Mouse (Mus musculus): ENCODE measurements around the gene Spock2. TPM values are rescaled to one million over a fixed set of nuclear protein-coding genes. Genes with fewer than 3 reads are reported as not detected.

Spock2 gene
- polyA plus RNA-seq, 1 experiment from 2014 or later: 42.8 TPM

- H3K27me3 ChIP-seq (replicated peaks; ENCODE audit: insufficient read depth, low read length): no peaks in the 10 kb centered on the region
- no peak overlapping the region for H3K4me3 ChIP-seq (ENCODE audit: low read depth, low read length)
- H3K4me1 ChIP-seq (ENCODE audit: insufficient read depth, low read depth, low read length): no peaks in the 10 kb centered on the region
- H3K9me3 ChIP-seq (ENCODE audit: low read length): no peaks in the 10 kb centered on the region
- 81% methylated on average over 1 of the region's 1 CpGs for WGBS
- no peak overlapping the region for H3K27ac ChIP-seq (ENCODE audit: low read length)
- no peak for TF ChIP-seq EP300 (IDR thresholded peaks at IDR 0.05)
- TF ChIP-seq CTCF (IDR thresholded peaks at IDR 0.05): no peak
- no peak for ATAC-seq
- no peaks in the 10 kb centered on the region for H3K36me3 ChIP-seq (ENCODE audit: insufficient read depth, low read length)
- no peak overlapping the region for H3K9ac ChIP-seq (replicated peaks; ENCODE audit: low read depth)
- H3K4me2 ChIP-seq (replicated peaks; ENCODE audit: low read depth, low read length): no peak overlapping the region
- DNase-seq (ENCODE audit: low spot score): no peak
Observed at GRCm38 (mm10) chr10:60164869-60165268, 58.9 kb downstream of the Spock2 start.

- Histone ChIP-seq H3K27me3 (replicated peaks; ENCODE audit: insufficient read depth, low read length) (no peaks in the 10 kb centered on the region), H3K4me1 (ENCODE audit: insufficient read depth, low read depth, low read length) (no peaks in the 10 kb centered on the region), H3K9ac (replicated peaks; ENCODE audit: low read depth) (no peak overlapping the region), H3K4me3 (ENCODE audit: low read depth, low read length) (no peak overlapping the region), H3K9me3 (ENCODE audit: low read length) (no peaks in the 10 kb centered on the region), H3K36me3 (ENCODE audit: insufficient read depth, low read length) (no peaks in the 10 kb centered on the region), H3K27ac (ENCODE audit: low read length) (no peak overlapping the region), H3K4me2 (replicated peaks; ENCODE audit: low read depth, low read length) (no peak overlapping the region)
- no peak for DNase-seq (ENCODE audit: low spot score)
- TF ChIP-seq CTCF (IDR thresholded peaks at IDR 0.05): no peak
- WGBS: 29% methylated on average over 3 of the region's 3 CpGs
- ATAC-seq: no peak
Observed at GRCm38 (mm10) chr10:60166068-60166467, 60.0 kb downstream of the Spock2 start.

- DNase-seq (ENCODE audit: low spot score) (no peak), ATAC-seq (no peak)
- no peak overlapping the region for H3K4me2 ChIP-seq (replicated peaks; ENCODE audit: low read depth, low read length)
- H3K27ac ChIP-seq (ENCODE audit: low read length): no peak overlapping the region
- WGBS: 58% methylated on average over 2 of the region's 2 CpGs
- no peak overlapping the region for H3K4me3 ChIP-seq (ENCODE audit: low read depth, low read length)
- H3K9ac ChIP-seq (replicated peaks; ENCODE audit: low read depth): no peak overlapping the region
- no peaks in the 10 kb centered on the region for H3K27me3 ChIP-seq (replicated peaks; ENCODE audit: insufficient read depth, low read length)
- no peaks in the 10 kb centered on the region for H3K4me1 ChIP-seq (ENCODE audit: insufficient read depth, low read depth, low read length)
- H3K9me3 ChIP-seq (ENCODE audit: low read length): no peaks in the 10 kb centered on the region
- TF ChIP-seq CTCF (IDR thresholded peaks at IDR 0.05): no peak
- TF ChIP-seq EP300 (IDR thresholded peaks at IDR 0.05): no peak
- H3K36me3 ChIP-seq (ENCODE audit: insufficient read depth, low read length): no peaks in the 10 kb centered on the region
Observed at GRCm38 (mm10) chr10:60168306-60168705, 62.3 kb downstream of the Spock2 start.

GRCm38 (mm10) chr10:60168960-60169359 lies 62.9 kb downstream of the Spock2 start:
- Histone ChIP-seq H3K27me3 (replicated peaks; ENCODE audit: insufficient read depth, low read length) (no peaks in the 10 kb centered on the region), H3K27ac (ENCODE audit: low read length) (no peak overlapping the region), H3K36me3 (ENCODE audit: insufficient read depth, low read length) (no peaks in the 10 kb centered on the region), H3K4me3 (ENCODE audit: low read depth, low read length) (no peak overlapping the region), H3K9me3 (ENCODE audit: low read length) (no peaks in the 10 kb centered on the region), H3K4me1 (ENCODE audit: insufficient read depth, low read depth, low read length) (no peaks in the 10 kb centered on the region), H3K4me2 (replicated peaks; ENCODE audit: low read depth, low read length) (no peak overlapping the region), H3K9ac (replicated peaks; ENCODE audit: low read depth) (no peak overlapping the region)
- DNase-seq (ENCODE audit: low spot score) (no peak), ATAC-seq (no peak)
- WGBS: 54% methylated on average over 3 of the region's 3 CpGs
- no peak for TF ChIP-seq EP300 (IDR thresholded peaks at IDR 0.05)
- TF ChIP-seq CTCF (IDR thresholded peaks at IDR 0.05): no peak

GRCm38 (mm10) chr10:60170326-60171089 lies 64.5 kb downstream of the Spock2 start:
- no peak overlapping the region for H3K9ac ChIP-seq (replicated peaks; ENCODE audit: low read depth)
- H3K4me2 ChIP-seq (replicated peaks; ENCODE audit: low read depth, low read length): no peak overlapping the region
- H3K9me3 ChIP-seq (ENCODE audit: low read length): no peaks in the 10 kb centered on the region
- ATAC-seq (no peak), DNase-seq (ENCODE audit: low spot score) (no peak)
- no peaks in the 10 kb centered on the region for H3K36me3 ChIP-seq (ENCODE audit: insufficient read depth, low read length)
- no peak overlapping the region for H3K27ac ChIP-seq (ENCODE audit: low read length)
- 72% methylated on average over 10 of the region's 10 CpGs for whole genome bisulfite sequencing
- TF ChIP-seq EP300 (IDR thresholded peaks at IDR 0.05) (no peak), CTCF (IDR thresholded peaks at IDR 0.05) (no peak)
- no peaks in the 10 kb centered on the region for H3K27me3 ChIP-seq (replicated peaks; ENCODE audit: insufficient read depth, low read length)
- H3K4me1 ChIP-seq (ENCODE audit: insufficient read depth, low read depth, low read length): no peaks in the 10 kb centered on the region
- no peak overlapping the region for H3K4me3 ChIP-seq (ENCODE audit: low read depth, low read length)

GRCm38 (mm10) chr10:60171368-60171767 lies 65.3 kb downstream of the Spock2 start:
- H3K27ac ChIP-seq (ENCODE audit: low read length): no peak overlapping the region
- no peaks in the 10 kb centered on the region for H3K36me3 ChIP-seq (ENCODE audit: insufficient read depth, low read length)
- WGBS: 85% methylated on average over 5 of the region's 5 CpGs
- H3K9ac ChIP-seq (replicated peaks; ENCODE audit: low read depth): no peak overlapping the region
- TF ChIP-seq EP300 (IDR thresholded peaks at IDR 0.05) (no peak), CTCF (IDR thresholded peaks at IDR 0.05) (no peak)
- H3K4me3 ChIP-seq (ENCODE audit: low read depth, low read length): no peak overlapping the region
- H3K27me3 ChIP-seq (replicated peaks; ENCODE audit: insufficient read depth, low read length): no peaks in the 10 kb centered on the region
- H3K4me1 ChIP-seq (ENCODE audit: insufficient read depth, low read depth, low read length): no peaks in the 10 kb centered on the region
- no peak for ATAC-seq
- no peak overlapping the region for H3K4me2 ChIP-seq (replicated peaks; ENCODE audit: low read depth, low read length)
- no peaks in the 10 kb centered on the region for H3K9me3 ChIP-seq (ENCODE audit: low read length)
- no peak for DNase-seq (ENCODE audit: low spot score)
